Mouse (Mus musculus) thymus, postnatal 0 days (tissue): ENCODE measurements around the gene Abca16. TPM values are rescaled to one million over a fixed set of nuclear protein-coding genes. Genes with fewer than 3 reads are reported as not detected.

Experiments used
- DNase-seq: peaks from one replicate; pipeline ENCODE4 v3.0.0-alpha.2; 2015; ENCODE audit warnings: low spot score
- polyA plus RNA-seq: library from polyadenylated mRNA; unstranded; fragments of >200 nt; fragmentation: Nextera tagmentation; extraction: Ambion mirVana; gene quantifications from 2 replicates; pipeline ENCODE4 v1.2.1, GENCODE M21; 2015

Abca16 gene
- not detected in 2 replicates for polyA plus RNA-seq

DNA sequence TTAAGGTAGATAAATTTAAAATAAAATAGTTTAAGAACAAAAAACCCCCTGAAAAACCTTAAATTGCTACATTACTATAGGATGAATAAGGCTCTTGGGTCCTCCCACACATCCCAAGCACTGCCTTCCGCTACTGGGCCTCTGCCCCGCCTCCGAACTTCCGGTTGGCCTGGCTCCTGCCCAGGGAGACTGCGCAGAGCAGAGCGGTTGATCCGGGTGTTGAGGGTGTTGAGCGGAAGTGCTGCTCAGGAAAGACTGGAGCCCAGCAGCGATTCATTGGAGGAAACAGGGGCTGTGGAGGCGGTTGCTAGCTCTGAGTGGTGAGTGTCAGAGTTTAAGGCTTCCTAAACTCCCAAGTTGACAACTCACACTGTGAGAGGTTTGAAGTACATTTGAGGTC is at the start of gene Abca16:
Abca16 (plus strand) TSS at position 201 of the 400 bp plus-strand sequence.
- no peak for DNase-seq

DNA sequence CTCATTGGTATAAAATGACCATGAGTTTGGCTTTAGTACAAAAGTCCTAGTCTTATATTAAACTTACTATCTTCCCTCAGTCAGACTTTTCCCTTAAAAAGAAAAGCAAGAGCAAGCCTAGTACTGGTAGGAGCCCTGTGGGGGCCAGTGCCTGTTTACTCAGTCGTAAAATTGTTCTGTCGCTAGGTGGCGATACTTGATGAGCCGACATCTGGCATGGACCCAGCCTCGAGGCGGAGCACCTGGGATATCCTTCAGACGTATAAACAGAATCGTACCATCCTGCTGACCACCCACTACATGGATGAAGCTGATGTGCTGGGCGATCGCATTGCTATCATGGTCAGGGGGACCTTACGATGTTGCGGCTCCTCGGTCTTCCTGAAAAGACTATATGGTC is 48.3 kb upstream of the Abca16 start:
- no peak for DNase-seq

DNA sequence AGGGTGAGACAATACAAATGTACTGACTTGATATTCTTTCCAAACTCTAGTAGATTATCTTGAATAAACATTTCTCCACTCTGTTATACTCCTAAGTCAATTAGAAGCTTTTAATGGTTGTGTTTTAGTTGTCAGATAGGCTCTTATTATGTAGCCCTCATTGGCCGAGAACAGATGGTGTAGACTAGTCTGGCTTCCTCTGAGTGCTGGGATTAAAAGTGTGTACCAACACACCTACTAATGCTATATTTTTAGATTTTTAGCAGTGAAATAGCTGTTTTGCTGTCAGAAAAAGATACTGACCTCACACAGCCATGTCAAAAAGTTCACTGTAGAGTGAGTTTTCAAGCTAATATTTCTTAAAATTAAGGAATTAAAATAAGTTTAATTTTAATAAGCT is 2.9 kb downstream of the Abca16 start:
- DNase-seq: no peak

DNA sequence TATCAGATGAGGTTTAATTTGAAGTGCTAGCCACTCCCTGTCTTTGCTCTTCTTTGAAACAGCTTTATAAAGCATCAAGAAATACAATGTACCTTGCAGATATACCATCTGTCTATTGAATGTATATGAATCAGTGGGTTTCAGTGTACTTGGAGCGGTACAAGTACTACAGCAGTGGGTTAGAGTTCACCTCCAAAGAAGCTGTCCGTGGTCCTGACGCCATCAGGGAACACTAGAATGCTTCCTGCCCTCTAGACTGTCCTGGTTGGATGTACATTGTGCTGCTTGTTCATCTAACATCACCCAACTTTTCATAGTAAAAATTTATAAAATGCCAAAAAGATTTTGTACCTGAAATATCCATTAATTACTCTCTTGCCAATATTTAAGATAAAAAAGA is 17.2 kb downstream of the Abca16 start:
- DNase-seq: no peak

- no peak for DNase-seq
Observed at GRCm38 (mm10) chr7:120431464-120431863, 22.0 kb downstream of the Abca16 start.

DNA sequence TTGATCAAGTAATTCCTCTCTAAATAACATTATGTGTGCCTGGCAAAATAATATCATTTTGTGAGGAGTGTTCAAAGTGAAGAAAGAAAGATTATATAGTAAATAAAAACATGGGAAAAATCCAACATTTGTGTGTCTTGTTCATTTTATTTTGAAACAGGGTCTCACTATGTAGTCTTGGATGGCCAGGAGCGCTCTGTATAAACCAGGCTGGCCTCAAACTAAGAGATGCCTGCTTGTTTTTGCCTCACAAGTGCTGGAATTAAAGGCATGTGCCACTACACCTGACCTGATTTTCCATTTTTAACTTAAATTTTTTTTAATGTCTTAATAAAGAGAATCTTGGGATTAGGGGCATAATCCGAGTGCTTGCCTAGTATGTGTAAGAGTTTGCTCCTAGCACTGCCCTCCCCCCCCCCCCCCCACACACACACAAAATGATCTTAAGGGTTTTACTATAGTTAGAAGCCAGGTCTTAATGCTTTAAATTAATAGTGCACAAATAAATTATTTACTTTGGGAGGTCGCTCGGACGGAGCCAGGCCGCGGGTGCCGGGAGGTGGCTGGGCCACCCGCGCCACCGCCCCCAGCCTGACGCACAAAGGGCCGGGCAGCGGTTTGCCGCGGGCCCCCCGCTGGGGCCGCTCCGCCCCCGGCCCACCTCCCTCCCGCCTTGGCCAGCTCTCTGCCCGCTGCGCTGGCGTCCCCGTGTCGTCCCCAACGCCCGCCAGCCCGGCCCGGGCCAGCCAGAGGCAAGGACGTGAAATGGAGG is 94.6 kb downstream of the Abca16 start:
- no peak for DNase-seq

GRCm38 (mm10) chr7:120504663-120504979 is 95.2 kb downstream of the Abca16 start:
- DNase-seq: no peak

DNA sequence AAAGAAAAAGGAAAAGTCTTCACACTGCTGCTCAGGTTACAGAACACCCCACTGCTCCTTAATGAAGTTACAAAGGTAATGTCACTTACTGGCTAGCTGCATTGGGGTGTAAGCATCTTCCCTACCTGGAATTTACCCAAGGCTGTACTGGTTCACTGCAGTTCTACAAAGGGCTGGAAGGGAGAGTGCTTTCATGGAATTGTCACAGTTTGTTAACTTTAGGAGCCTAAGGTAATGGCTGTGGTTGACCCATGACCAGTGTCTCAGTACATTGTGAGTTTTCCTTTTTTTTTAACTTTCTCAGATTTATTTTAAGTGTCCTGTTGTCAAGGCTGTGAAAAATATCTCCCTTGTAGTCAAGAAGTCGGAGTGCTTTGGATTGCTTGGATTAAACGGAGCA is 125.4 kb downstream of the Abca16 start:
- no peak for DNase-seq

DNA sequence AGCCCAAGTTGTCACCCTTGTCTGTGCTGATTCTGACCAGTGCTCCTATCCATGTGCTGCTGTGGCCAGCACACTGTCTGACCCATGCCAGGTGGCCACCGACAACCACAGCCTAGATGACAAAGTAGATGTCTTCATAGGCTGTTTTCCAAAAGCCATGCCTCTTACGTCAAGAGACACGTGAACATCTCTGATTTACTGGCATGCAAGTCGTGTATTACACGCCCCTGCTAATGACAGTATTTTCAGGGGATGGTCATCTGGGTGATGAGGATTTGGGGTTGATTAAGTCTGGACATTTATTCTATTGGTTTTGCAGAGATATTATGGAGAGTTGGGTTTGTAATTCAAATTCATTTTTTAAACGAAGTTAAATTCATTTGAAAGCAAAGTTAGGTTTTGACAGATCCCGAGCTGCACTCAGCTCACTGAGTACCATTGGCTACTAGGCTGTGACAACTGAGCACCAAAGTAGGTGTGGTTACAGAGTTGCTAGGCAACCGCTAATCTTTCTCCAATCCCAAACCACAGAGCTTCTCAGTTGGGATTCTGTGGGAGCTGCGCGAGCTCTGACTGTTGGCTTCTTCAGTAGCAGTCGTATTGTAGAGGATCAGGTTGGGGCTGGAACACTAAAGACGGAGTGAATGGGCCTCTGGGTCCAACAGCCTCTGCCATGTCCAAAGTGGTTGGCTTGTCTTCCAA is 143.2 kb downstream of the Abca16 start:
- no peak for DNase-seq

GRCm38 (mm10) chr7:120553181-120553551 is 143.7 kb downstream of the Abca16 start:
- no peak for DNase-seq

- DNase-seq: no peak
Observed at GRCm38 (mm10) chr7:120567366-120567765, 157.9 kb downstream of the Abca16 start.

GRCm38 (mm10) chr7:120576520-120576919 is 167.1 kb downstream of the Abca16 start:
- DNase-seq: no peak

Other genes with a start within 250 kb of the Abca16 start
- gene Anks4b, start 235.8 kb upstream of the Abca16 start, polyA plus RNA-seq: 0.04 and 0.09 TPM in 2 replicates
- 1.2 and 1.4 TPM in 2 replicates for gene Crym, start 207.5 kb upstream of the Abca16 start, polyA plus RNA-seq
- not detected in 2 replicates for gene Abca14, start 205.7 kb upstream of the Abca16 start, polyA plus RNA-seq
- gene Abca15, start 81.0 kb upstream of the Abca16 start, polyA plus RNA-seq: 0.07 TPM in 1 of 2 replicates, not detected in the other
- 213 and 220 TPM in 2 replicates for gene Uqcrc2, start 225.5 kb downstream of the Abca16 start, polyA plus RNA-seq